Mouse (Mus musculus) brain, embryonic 14.5 days (tissue): ENCODE data around the gene Sgpp2.

Experiments used
- CTCF ChIP-seq: fragments of 200-500 bp; IDR thresholded peaks from 2 replicates; pipeline ENCODE4 v1.5.1; 2012; ENCODE audit warnings: inconsistent platforms, mild to moderate bottlenecking, moderate library complexity, borderline replicate concordance; ENCODE audit not compliant: insufficient read depth, insufficient read length; ENCODE audit errors: extremely low read depth
- POLR2A ChIP-seq: fragments of 200-500 bp; IDR thresholded peaks from 2 replicates; pipeline ENCODE4 v1.6.1; 2012; ENCODE audit warnings: mild to moderate bottlenecking, inconsistent platforms, borderline replicate concordance; ENCODE audit not compliant: poor library complexity, insufficient read depth, insufficient read length, severe bottlenecking; ENCODE audit errors: extremely low read depth

GRCm38 (mm10) chr1:78412668-78413067 lies 102.5 kb downstream of the Sgpp2 start:
- no peak for TF ChIP-seq CTCF
- TF ChIP-seq POLR2A: no peak
